ENCODE assay signal across 8 mouse cellular contexts in genomic region chr14:57534346-57534745, GRCm38 (mm10). TPM values are rescaled to one million over a fixed set of nuclear protein-coding genes. Genes with fewer than 3 reads are reported as not detected.
A peak's percentile ranks its signal among the peaks of the same experiment; 100 is the strongest.
DNase-seq lines count a peak whose midpoint lies in the region; ATAC-seq and TF ChIP-seq lines count a peak whose summit lies in the region.
"Had no signal": no experiment of that assay in that cellular context is flagged by ENCODE, and none has a peak within 500 bp of the region (broad histone marks: within the 10 kb centered on the region; RNA-seq: fewer than 3 reads in every experiment).

No protein-coding gene starts in this region.

- DNase-seq in hindbrain, embryonic 11.5 days (ENCODE audit: low spot score), result peak; percentile 9
- no peak for DNase-seq in hindbrain, embryonic 10.5 days (ENCODE audit: low spot score)
- peak; percentile 29 for DNase-seq in embryonic facial prominence, embryonic 14.5 days (ENCODE audit: low spot score)
- DNase-seq in frontal cortex, postnatal 25 days (ENCODE audit: low spot score in 2 of 2), result no peak
- DNase-seq in kidney, adult 11 months, result no peak

- no peak for ATAC-seq in hindbrain, embryonic 11.5 days (ENCODE audit: low FRiP score)
- 0 out of 2 replicates have a peak, but pooled peaks have one; percentile 7 for ATAC-seq in embryonic facial prominence, embryonic 14.5 days (ENCODE audit: low read depth)
- ATAC-seq in intestine, postnatal 0 days, result no peak

- no peak overlapping the region for H3K4me2 ChIP-seq in hindbrain, embryonic 11.5 days (replicated peaks; ENCODE audit: low read depth, low read length)
- peak overlapping the region; percentile 4; the same call in 1 of the 2 replicates for H3K4me2 ChIP-seq in embryonic facial prominence, embryonic 14.5 days (ENCODE audit: low read depth, low read length)
- no peak overlapping the region for H3K4me2 ChIP-seq in intestine, postnatal 0 days (replicated peaks; ENCODE audit: low read depth)
- H3K4me2 ChIP-seq: embryonic facial prominence, embryonic 15.5 days had no signal

- no peak for TF ChIP-seq CTCF in intestine, postnatal 0 days (IDR thresholded peaks at IDR 0.05; ENCODE audit: low read depth)
- TF ChIP-seq CTCF in olfactory bulb, adult 2 months (IDR thresholded peaks at IDR 0.05; ENCODE audit: insufficient read depth, low read depth, low read length), result no peak

- no peak overlapping the region for H3K9ac ChIP-seq in hindbrain, embryonic 11.5 days (ENCODE audit: low read depth, low read length)
- no peak overlapping the region for H3K9ac ChIP-seq in embryonic facial prominence, embryonic 14.5 days (ENCODE audit: low read depth, low read length)
- H3K9ac ChIP-seq in intestine, postnatal 0 days (ENCODE audit: low read depth, low read length), result no peak overlapping the region
- H3K9ac ChIP-seq: embryonic facial prominence, embryonic 15.5 days had no signal

- no peak overlapping the region for H3K27ac ChIP-seq in hindbrain, embryonic 11.5 days (ENCODE audit: low read depth, low read length)
- no peak overlapping the region for H3K27ac ChIP-seq in hindbrain, embryonic 10.5 days
- peak overlapping the region; percentile 36; the same call in 1 of the 2 replicates for H3K27ac ChIP-seq in embryonic facial prominence, embryonic 14.5 days (replicated peaks; ENCODE audit: low read depth, low read length)
- peak overlapping the region; percentile 22; the same call in 1 of the 2 replicates for H3K27ac ChIP-seq in intestine, postnatal 0 days (ENCODE audit: low read depth, low read length)
- peak overlapping the region; percentile 95 for H3K27ac ChIP-seq in olfactory bulb, adult 2 months (ENCODE audit: insufficient read depth, low read depth, low read length)

- no peak for TF ChIP-seq POLR2A in olfactory bulb, adult 2 months (IDR thresholded peaks at IDR 0.05; ENCODE audit: insufficient read depth, low read depth, low read length)

- H3K27me3 ChIP-seq in hindbrain, embryonic 11.5 days (ENCODE audit: control insufficient read depth, insufficient read depth, low read length), result peaks cover 14% of the 10 kb centered on the region; the same call in 1 of the 2 replicates
- H3K27me3 ChIP-seq in hindbrain, embryonic 10.5 days (ENCODE audit: insufficient read depth, poor library complexity, severe bottlenecking), result peaks cover 55% of the 10 kb centered on the region
- H3K27me3 ChIP-seq in embryonic facial prominence, embryonic 14.5 days (replicated peaks; ENCODE audit: control insufficient read depth, insufficient read depth, low read length), result no peaks in the 10 kb centered on the region
- no peaks in the 10 kb centered on the region for H3K27me3 ChIP-seq in intestine, postnatal 0 days (replicated peaks; ENCODE audit: control insufficient read depth, insufficient read depth, low read length)
- H3K27me3 ChIP-seq: embryonic facial prominence, embryonic 15.5 days had no signal

- H3K36me3 ChIP-seq in hindbrain, embryonic 11.5 days (ENCODE audit: control insufficient read depth, insufficient read depth, low read length), result no peaks in the 10 kb centered on the region
- no peaks in the 10 kb centered on the region for H3K36me3 ChIP-seq in hindbrain, embryonic 10.5 days
- H3K36me3 ChIP-seq in embryonic facial prominence, embryonic 14.5 days (ENCODE audit: control insufficient read depth, insufficient read depth, low read length), result no peaks in the 10 kb centered on the region
- no peaks in the 10 kb centered on the region for H3K36me3 ChIP-seq in intestine, postnatal 0 days (ENCODE audit: control insufficient read depth, insufficient read depth)
- H3K36me3 ChIP-seq: embryonic facial prominence, embryonic 15.5 days had no signal

- H3K9me3 ChIP-seq in hindbrain, embryonic 11.5 days (ENCODE audit: control insufficient read depth, low read length), result no peaks in the 10 kb centered on the region
- no peaks in the 10 kb centered on the region for H3K9me3 ChIP-seq in hindbrain, embryonic 10.5 days
- H3K9me3 ChIP-seq in embryonic facial prominence, embryonic 14.5 days (ENCODE audit: control insufficient read depth, low read length), result no peaks in the 10 kb centered on the region
- no peaks in the 10 kb centered on the region for H3K9me3 ChIP-seq in intestine, postnatal 0 days (ENCODE audit: control insufficient read depth)
- H3K9me3 ChIP-seq: embryonic facial prominence, embryonic 15.5 days had no signal

- H3K4me1 ChIP-seq in hindbrain, embryonic 11.5 days (replicated peaks; ENCODE audit: control insufficient read depth, insufficient read depth, low read length), result peaks cover 8% of the 10 kb centered on the region; the same call in 1 of the 2 replicates
- peaks cover 41% of the 10 kb centered on the region for H3K4me1 ChIP-seq in hindbrain, embryonic 10.5 days (replicated peaks)
- peaks cover 30% of the 10 kb centered on the region for H3K4me1 ChIP-seq in embryonic facial prominence, embryonic 14.5 days (ENCODE audit: control insufficient read depth, insufficient read depth, low read length)
- 0 out of 2 replicates have a peak, but pooled peaks cover 2% of the 10 kb centered on the region for H3K4me1 ChIP-seq in intestine, postnatal 0 days (replicated peaks; ENCODE audit: control insufficient read depth, insufficient read depth, low read length)
- peaks cover 46% of the 10 kb centered on the region for H3K4me1 ChIP-seq in olfactory bulb, adult 2 months (ENCODE audit: control insufficient read depth, insufficient read depth, low read length)

- WGBS in hindbrain, embryonic 11.5 days, result 4% methylated on average over 5 of the region's 5 CpGs
- 3% methylated on average over 5 of the region's 5 CpGs for WGBS in hindbrain, embryonic 10.5 days
- 18% methylated on average over 5 of the region's 5 CpGs for WGBS in embryonic facial prominence, embryonic 14.5 days
- 39% methylated on average over 5 of the region's 5 CpGs for WGBS in intestine, postnatal 0 days
- WGBS in olfactory bulb, adult 2 months, result 22% methylated on average over 5 of the region's 5 CpGs

- H3K4me3 ChIP-seq in hindbrain, embryonic 11.5 days (ENCODE audit: low read depth, low read length), result no peak overlapping the region
- no peak overlapping the region for H3K4me3 ChIP-seq in hindbrain, embryonic 10.5 days
- H3K4me3 ChIP-seq in embryonic facial prominence, embryonic 14.5 days (ENCODE audit: low read depth, low read length), result no peak overlapping the region
- H3K4me3 ChIP-seq in intestine, postnatal 0 days (ENCODE audit: low read depth, low read length), result no peak overlapping the region
- H3K4me3 ChIP-seq in olfactory bulb, adult 2 months (ENCODE audit: insufficient read depth, low read depth, low read length), result no peak overlapping the region
- H3K4me3 ChIP-seq: embryonic facial prominence, embryonic 15.5 days had no signal

RNA-seq across cellular contexts. Expression of gene Il17d, which starts 9.8 kb away (rescaled TPM):
- 0.57 and 1.5 TPM in 2 replicates for polyA plus RNA-seq in hindbrain, embryonic 11.5 days (2014; fragmentation: Nextera tagmentation; extraction: Ambion mirVana)
- 0.96 and 1.9 TPM in 2 replicates for polyA plus RNA-seq in hindbrain, embryonic 10.5 days (2016; fragmentation: Nextera tagmentation; extraction: Ambion mirVana)
- 5.4 and 5.5 TPM in 2 replicates for polyA plus RNA-seq in embryonic facial prominence, embryonic 14.5 days (2014; fragmentation: Nextera tagmentation; extraction: Ambion mirVana)
- 7.2 and 7.8 TPM in 2 replicates for polyA plus RNA-seq in intestine, postnatal 0 days (2015; fragmentation: Nextera tagmentation; extraction: Ambion mirVana)
- polyA plus RNA-seq in olfactory bulb, adult 2 months (2012; ENCODE audit: insufficient read depth, insufficient read length, low replicate concordance, missing spikeins), result not detected in 2 replicates

RNA-seq across cellular contexts. Expression of gene Eef1akmt1, which starts 37.1 kb away (rescaled TPM):
- polyA plus RNA-seq in hindbrain, embryonic 11.5 days (2014; fragmentation: Nextera tagmentation; extraction: Ambion mirVana), result 88.9 and 90.1 TPM in 2 replicates
- polyA plus RNA-seq in hindbrain, embryonic 10.5 days (2016; fragmentation: Nextera tagmentation; extraction: Ambion mirVana), result 107 and 111 TPM in 2 replicates
- 87.2 and 105 TPM in 2 replicates for polyA plus RNA-seq in embryonic facial prominence, embryonic 14.5 days (2014; fragmentation: Nextera tagmentation; extraction: Ambion mirVana)
- 53.2 and 56.6 TPM in 2 replicates for polyA plus RNA-seq in intestine, postnatal 0 days (2015; fragmentation: Nextera tagmentation; extraction: Ambion mirVana)
- not detected in 2 replicates for polyA plus RNA-seq in olfactory bulb, adult 2 months (2012; ENCODE audit: insufficient read depth, insufficient read length, low replicate concordance, missing spikeins)

Comparison
In these comparisons a context has a peak if more than half of its experiments do, and no peak if none do; other contexts are left out.
1. DNase-seq: peak in hindbrain, embryonic 11.5 days (single experiment) and embryonic facial prominence, embryonic 14.5 days (single experiment); none in hindbrain, embryonic 10.5 days (single experiment), frontal cortex, postnatal 25 days (0 of 2) and kidney, adult 11 months (single experiment).
2. H3K27ac ChIP-seq: peak in embryonic facial prominence, embryonic 14.5 days (single experiment), intestine, postnatal 0 days (single experiment) and olfactory bulb, adult 2 months (single experiment); none in hindbrain, embryonic 11.5 days (single experiment) and hindbrain, embryonic 10.5 days (single experiment).
3. RNA of gene Eef1akmt1, which starts 37.1 kb away (polyA plus RNA-seq): 107 to 111 TPM in hindbrain, embryonic 10.5 days, 88.9 to 90.1 TPM in hindbrain, embryonic 11.5 days, 87.2 to 105 TPM in embryonic facial prominence, embryonic 14.5 days and 53.2 to 56.6 TPM in intestine, postnatal 0 days; not detected in olfactory bulb, adult 2 months; every median in the first group is over 10 times any median in the second.